ENCODE assay signal across 11 mouse cellular contexts in genomic region chr1:55171361-55172325, GRCm38 (mm10). TPM values are rescaled to one million over a fixed set of nuclear protein-coding genes. Genes with fewer than 3 reads are reported as not detected.
DNase-seq lines count a peak whose midpoint lies in the region; ATAC-seq lines count a peak whose summit lies in the region.
"Had no signal": no experiment of that assay in that cellular context is flagged by ENCODE, and none has a peak within 500 bp of the region (broad histone marks: within the 10 kb centered on the region; RNA-seq: fewer than 3 reads in every experiment).

No protein-coding gene starts in this region.

- H3K4me1 ChIP-seq in kidney, embryonic 14.5 days (ENCODE audit: control insufficient read depth, insufficient read depth, low read length): no peaks in the 10 kb centered on the region
- H3K4me1 ChIP-seq in hindbrain, embryonic 16.5 days (ENCODE audit: control insufficient read depth, insufficient read depth, low read depth, low read length): no peaks in the 10 kb centered on the region
- no peaks in the 10 kb centered on the region for H3K4me1 ChIP-seq in neural tube, embryonic 15.5 days

- H3K27me3 ChIP-seq in kidney, embryonic 14.5 days (ENCODE audit: control insufficient read depth, insufficient read depth, low read length): no peaks in the 10 kb centered on the region
- no peaks in the 10 kb centered on the region for H3K27me3 ChIP-seq in hindbrain, embryonic 16.5 days (replicated peaks; ENCODE audit: control insufficient read depth, insufficient read depth, low read length)
- no peaks in the 10 kb centered on the region for H3K27me3 ChIP-seq in neural tube, embryonic 15.5 days (replicated peaks)

- ATAC-seq in kidney, embryonic 14.5 days (ENCODE audit: low FRiP score, low TSS enrichment): no peak
- peak; percentile 48; the same call in 1 of the 2 replicates for ATAC-seq in hindbrain, embryonic 16.5 days
- ATAC-seq in neural tube, embryonic 15.5 days (ENCODE audit: low FRiP score): no peak

- H3K4me3 ChIP-seq in kidney, embryonic 14.5 days (ENCODE audit: low read length): no peak overlapping the region
- H3K4me3 ChIP-seq in hindbrain, embryonic 16.5 days (ENCODE audit: low read length): peak overlapping the region; percentile 5
- H3K4me3 ChIP-seq in neural tube, embryonic 15.5 days (replicated peaks): no peak overlapping the region

- H3K27ac ChIP-seq in kidney, embryonic 14.5 days (ENCODE audit: low read depth, low read length): no peak overlapping the region
- H3K27ac ChIP-seq in hindbrain, embryonic 16.5 days (ENCODE audit: low read depth, low read length): no peak overlapping the region
- no peak overlapping the region for H3K27ac ChIP-seq in neural tube, embryonic 15.5 days (replicated peaks)

- DNase-seq in kidney, adult 9 months: no peak
- DNase-seq in embryo, embryonic 11 days: peak; percentile 8
- no peak for DNase-seq in adrenal gland, postnatal 4 days (ENCODE audit: low spot score in 2 of 2)
- no peak for DNase-seq in cerebellum, postnatal 10 days
- no peak for DNase-seq in adrenal gland, adult 18-20 months (ENCODE audit: low spot score in 2 of 2)
- DNase-seq: gastrocnemius, postnatal 10 days; right cerebral cortex, postnatal 4 days had no signal

- 0 out of 2 replicates have a peak, but pooled peaks cover 7% of the 10 kb centered on the region for H3K9me3 ChIP-seq in kidney, embryonic 14.5 days (ENCODE audit: control insufficient read depth, low read length)
- H3K9me3 ChIP-seq in hindbrain, embryonic 16.5 days (ENCODE audit: control insufficient read depth, low read length): peaks cover 2% of the 10 kb centered on the region; the same call in 1 of the 2 replicates
- 0 out of 2 replicates have a peak, but pooled peaks cover 3% of the 10 kb centered on the region for H3K9me3 ChIP-seq in neural tube, embryonic 15.5 days (replicated peaks)

- 68% methylated on average over 22 of the region's 22 CpGs for WGBS in kidney, embryonic 14.5 days
- WGBS in hindbrain, embryonic 16.5 days: 69% methylated on average over 22 of the region's 22 CpGs
- WGBS in neural tube, embryonic 15.5 days: 64% methylated on average over 22 of the region's 22 CpGs

- H3K9ac ChIP-seq in kidney, embryonic 14.5 days (ENCODE audit: low read depth, low read length): no peak overlapping the region
- H3K9ac ChIP-seq in hindbrain, embryonic 16.5 days (ENCODE audit: low read depth, low read length): 0 out of 2 replicates have a peak overlapping the region, but pooled peaks have one; percentile 31
- H3K9ac ChIP-seq in neural tube, embryonic 15.5 days (replicated peaks): no peak overlapping the region

- no peaks in the 10 kb centered on the region for H3K36me3 ChIP-seq in kidney, embryonic 14.5 days (ENCODE audit: control insufficient read depth, insufficient read depth, low read length)
- H3K36me3 ChIP-seq in hindbrain, embryonic 16.5 days (ENCODE audit: control insufficient read depth, insufficient read depth, low read length): no peaks in the 10 kb centered on the region; the same call in 1 of the 2 replicates
- no peaks in the 10 kb centered on the region for H3K36me3 ChIP-seq in neural tube, embryonic 15.5 days
- H3K36me3 ChIP-seq: G1E had no signal

- 0 out of 2 replicates have a peak overlapping the region, but pooled peaks have one; percentile 11 for H3K4me2 ChIP-seq in kidney, embryonic 14.5 days (replicated peaks; ENCODE audit: low read depth, low read length)
- peak overlapping the region; percentile 44 for H3K4me2 ChIP-seq in hindbrain, embryonic 16.5 days (ENCODE audit: low read length)
- H3K4me2 ChIP-seq in neural tube, embryonic 15.5 days: peak overlapping the region; percentile 24

RNA-seq across cellular contexts. Expression of gene Mob4, which starts 40.6 kb away (rescaled TPM):
- polyA plus RNA-seq in kidney, embryonic 14.5 days (2014; fragmentation: Nextera tagmentation; extraction: Ambion mirVana): 144 and 172 TPM in 2 replicates
- polyA plus RNA-seq in hindbrain, embryonic 16.5 days (2015; fragmentation: Nextera tagmentation; extraction: Ambion mirVana): 158 and 160 TPM in 2 replicates
- polyA plus RNA-seq in neural tube, embryonic 15.5 days (2015; fragmentation: Nextera tagmentation; extraction: Ambion mirVana): 168 and 169 TPM in 2 replicates
- total RNA-seq in adrenal gland, postnatal 4 days (2021): 100 to 1,000 TPM; 175 to 181 TPM
- 100 to 1,000 TPM; 230 to 477 TPM for total RNA-seq in adrenal gland, adult 18-20 months (2021)

RNA-seq across cellular contexts. Expression of gene Rftn2, which starts 54.9 kb away (rescaled TPM):
- polyA plus RNA-seq in kidney, embryonic 14.5 days (2014; fragmentation: Nextera tagmentation; extraction: Ambion mirVana): 4.8 and 6.6 TPM in 2 replicates
- 13.0 and 15.5 TPM in 2 replicates for polyA plus RNA-seq in hindbrain, embryonic 16.5 days (2015; fragmentation: Nextera tagmentation; extraction: Ambion mirVana)
- polyA plus RNA-seq in neural tube, embryonic 15.5 days (2015; fragmentation: Nextera tagmentation; extraction: Ambion mirVana): 9.7 and 9.9 TPM in 2 replicates
- 10 to 100 TPM; 32.7 to 33.0 TPM for total RNA-seq in adrenal gland, postnatal 4 days (2021)
- total RNA-seq in adrenal gland, adult 18-20 months (2021): 10 to 100 TPM; 15.3 to 18.5 TPM
